Mouse (Mus musculus): ENCODE measurements around the gene Sorcs1. TPM values are rescaled to one million over a fixed set of nuclear protein-coding genes. Genes with fewer than 3 reads are reported as not detected.

Sorcs1 gene
- polyA plus RNA-seq, 1 experiment from 2014 or later = 1.4 TPM

- no peak for DNase-seq
- H3K27me3 ChIP-seq (ENCODE audit: insufficient read depth, low read length) = no peaks in the 10 kb centered on the region
- TF ChIP-seq CTCF (IDR thresholded peaks at IDR 0.05; ENCODE audit: low read depth) = no peak
- no peak overlapping the region for H3K9ac ChIP-seq
- no peak for ATAC-seq (ENCODE audit: insufficient read depth)
- no peaks in the 10 kb centered on the region for H3K36me3 ChIP-seq (ENCODE audit: insufficient read depth)
- 30% methylated on average over 3 of the region's 3 CpGs for WGBS
- no peak overlapping the region for H3K4me2 ChIP-seq
- H3K4me3 ChIP-seq (ENCODE audit: low read depth, low read length) = no peak overlapping the region
- H3K9me3 ChIP-seq (ENCODE audit: low read depth, low read length) = no peaks in the 10 kb centered on the region
- H3K4me1 ChIP-seq (ENCODE audit: insufficient read depth) = no peaks in the 10 kb centered on the region
- no peak overlapping the region for H3K27ac ChIP-seq (ENCODE audit: low read depth)
Measured at GRCm38 (mm10) chr19:50439464-50439881, 239.0 kb downstream of the Sorcs1 start.

- no peaks in the 10 kb centered on the region for H3K4me1 ChIP-seq (ENCODE audit: insufficient read depth)
- TF ChIP-seq CTCF (IDR thresholded peaks at IDR 0.05; ENCODE audit: low read depth) = peak; percentile 46
- H3K9ac ChIP-seq = no peak overlapping the region
- H3K27ac ChIP-seq (ENCODE audit: low read depth) = no peak overlapping the region
- ATAC-seq (ENCODE audit: insufficient read depth) (no peak), DNase-seq (peak; percentile 31)
- H3K4me2 ChIP-seq = no peak overlapping the region
- H3K9me3 ChIP-seq (ENCODE audit: low read depth, low read length) = no peaks in the 10 kb centered on the region
- H3K36me3 ChIP-seq (ENCODE audit: insufficient read depth) = no peaks in the 10 kb centered on the region
- 68% methylated on average over 1 of the region's 1 CpGs for WGBS
- no peaks in the 10 kb centered on the region for H3K27me3 ChIP-seq (ENCODE audit: insufficient read depth, low read length)
- no peak overlapping the region for H3K4me3 ChIP-seq (ENCODE audit: low read depth, low read length)
Measured at GRCm38 (mm10) chr19:50422928-50423327, 255.5 kb downstream of the Sorcs1 start.

- no peak overlapping the region for H3K4me3 ChIP-seq (ENCODE audit: low read depth, low read length)
- H3K27ac ChIP-seq (ENCODE audit: low read depth) = no peak overlapping the region
- no peaks in the 10 kb centered on the region for H3K27me3 ChIP-seq (ENCODE audit: insufficient read depth, low read length)
- WGBS = 40% methylated on average over 14 of the region's 14 CpGs
- H3K9me3 ChIP-seq (ENCODE audit: low read depth, low read length) = no peaks in the 10 kb centered on the region
- no peak for DNase-seq
- H3K4me2 ChIP-seq = no peak overlapping the region
- ATAC-seq (ENCODE audit: insufficient read depth) = no peak
- no peaks in the 10 kb centered on the region for H3K36me3 ChIP-seq (ENCODE audit: insufficient read depth)
- no peak for TF ChIP-seq CTCF (IDR thresholded peaks at IDR 0.05; ENCODE audit: low read depth)
- no peaks in the 10 kb centered on the region for H3K4me1 ChIP-seq (ENCODE audit: insufficient read depth)
- H3K9ac ChIP-seq = no peak overlapping the region
Measured at GRCm38 (mm10) chr19:50418962-50419720, 259.3 kb downstream of the Sorcs1 start.

GRCm38 (mm10) chr19:50410561-50410960 is 267.9 kb downstream of the Sorcs1 start:
- H3K27me3 ChIP-seq (ENCODE audit: insufficient read depth, low read length) = no peaks in the 10 kb centered on the region
- ATAC-seq (ENCODE audit: insufficient read depth) = no peak
- no peak overlapping the region for H3K9ac ChIP-seq
- H3K4me3 ChIP-seq (ENCODE audit: low read depth, low read length) = no peak overlapping the region
- WGBS = 74% methylated on average over 3 of the region's 3 CpGs
- no peak overlapping the region for H3K4me2 ChIP-seq
- no peaks in the 10 kb centered on the region for H3K9me3 ChIP-seq (ENCODE audit: low read depth, low read length)
- no peaks in the 10 kb centered on the region for H3K4me1 ChIP-seq (ENCODE audit: insufficient read depth)
- no peak for TF ChIP-seq CTCF (IDR thresholded peaks at IDR 0.05; ENCODE audit: low read depth)
- no peak overlapping the region for H3K27ac ChIP-seq (ENCODE audit: low read depth)
- no peak for DNase-seq
- H3K36me3 ChIP-seq (ENCODE audit: insufficient read depth) = no peaks in the 10 kb centered on the region

- Histone ChIP-seq H3K4me2 (no peak overlapping the region), H3K4me3 (ENCODE audit: low read depth, low read length) (no peak overlapping the region), H3K4me1 (ENCODE audit: insufficient read depth) (no peaks in the 10 kb centered on the region), H3K36me3 (ENCODE audit: insufficient read depth) (no peaks in the 10 kb centered on the region), H3K27ac (ENCODE audit: low read depth) (no peak overlapping the region), H3K9me3 (ENCODE audit: low read depth, low read length) (no peaks in the 10 kb centered on the region), H3K9ac (no peak overlapping the region), H3K27me3 (ENCODE audit: insufficient read depth, low read length) (no peaks in the 10 kb centered on the region)
- TF ChIP-seq CTCF (IDR thresholded peaks at IDR 0.05; ENCODE audit: low read depth) = no peak
- no peak for DNase-seq
- no peak for ATAC-seq (ENCODE audit: insufficient read depth)
- 90% methylated on average over 2 of the region's 2 CpGs for WGBS
Measured at GRCm38 (mm10) chr19:50398341-50398740, 280.1 kb downstream of the Sorcs1 start.

- 66% methylated on average over 6 of the region's 6 CpGs for WGBS
- H3K27me3 ChIP-seq (ENCODE audit: insufficient read depth, low read length) = no peaks in the 10 kb centered on the region
- H3K9ac ChIP-seq = no peak overlapping the region
- no peak overlapping the region for H3K4me2 ChIP-seq
- ATAC-seq (ENCODE audit: insufficient read depth) = no peak
- no peaks in the 10 kb centered on the region for H3K4me1 ChIP-seq (ENCODE audit: insufficient read depth)
- H3K27ac ChIP-seq (ENCODE audit: low read depth) = no peak overlapping the region
- H3K4me3 ChIP-seq (ENCODE audit: low read depth, low read length) = no peak overlapping the region
- no peaks in the 10 kb centered on the region for H3K36me3 ChIP-seq (ENCODE audit: insufficient read depth)
- no peak for DNase-seq
- TF ChIP-seq CTCF (IDR thresholded peaks at IDR 0.05; ENCODE audit: low read depth) = no peak
- no peaks in the 10 kb centered on the region for H3K9me3 ChIP-seq (ENCODE audit: low read depth, low read length)
Measured at GRCm38 (mm10) chr19:50395731-50396130, 282.7 kb downstream of the Sorcs1 start.

- no peak for DNase-seq
- Histone ChIP-seq H3K4me2 (no peak overlapping the region), H3K27me3 (ENCODE audit: insufficient read depth, low read length) (no peaks in the 10 kb centered on the region), H3K9ac (no peak overlapping the region), H3K4me1 (ENCODE audit: insufficient read depth) (no peaks in the 10 kb centered on the region), H3K27ac (ENCODE audit: low read depth) (no peak overlapping the region), H3K36me3 (ENCODE audit: insufficient read depth) (no peaks in the 10 kb centered on the region), H3K4me3 (ENCODE audit: low read depth, low read length) (no peak overlapping the region), H3K9me3 (ENCODE audit: low read depth, low read length) (no peaks in the 10 kb centered on the region)
- TF ChIP-seq CTCF (IDR thresholded peaks at IDR 0.05; ENCODE audit: low read depth) = no peak
- no peak for ATAC-seq (ENCODE audit: insufficient read depth)
- WGBS = 75% methylated on average over 5 of the region's 5 CpGs
Measured at GRCm38 (mm10) chr19:50394101-50394500, 284.3 kb downstream of the Sorcs1 start.

All from lung, embryonic 14.5 days (tissue).